Comparison of ENCODE assay signal across 12 mouse cellular contexts in the genomic region with DNA sequence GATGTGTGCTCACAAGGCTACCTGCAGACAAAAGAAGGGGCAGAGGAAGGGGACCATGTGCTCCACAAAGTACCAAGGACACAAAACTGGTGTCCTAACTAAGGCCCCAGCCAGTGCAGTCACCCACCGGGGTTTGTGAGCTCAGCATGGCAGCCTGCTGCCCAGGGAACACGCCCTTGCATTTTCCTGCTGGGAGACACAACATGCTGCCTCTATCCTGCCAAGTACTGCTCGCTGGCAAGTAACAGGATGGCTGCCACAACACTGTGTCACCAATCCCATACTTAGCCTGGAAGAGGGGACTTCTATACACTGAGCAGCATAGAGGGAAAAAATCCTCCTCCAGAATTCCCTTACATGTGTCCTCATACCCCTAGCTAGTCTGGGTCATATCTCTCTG.
DNase-seq lines count a peak whose midpoint lies in the region; ATAC-seq and TF ChIP-seq lines count a peak whose summit lies in the region.
"Had no signal": no experiment of that assay in that cellular context is flagged by ENCODE, and none has a peak within 500 bp of the region (broad histone marks: within the 10 kb centered on the region; RNA-seq: fewer than 3 reads in every experiment).

No protein-coding gene starts in this region.

- H3K9me3 ChIP-seq in heart, embryonic 15.5 days (replicated peaks): no peaks in the 10 kb centered on the region
- H3K9me3 ChIP-seq in limb, embryonic 10.5 days (replicated peaks): no peaks in the 10 kb centered on the region
- no peaks in the 10 kb centered on the region for H3K9me3 ChIP-seq in kidney, embryonic 14.5 days (ENCODE audit: control insufficient read depth, low read length)

- intact Hi-C loops in gastrocnemius, adult 2 months (cut with DNase I): loop anchor here (5.0 kb wide), 1 partner anchor 73 kb away; no protein-coding TSS in a partner anchor

- 74% methylated on average over 3 of the region's 3 CpGs for WGBS in heart, embryonic 15.5 days
- 86% methylated on average over 3 of the region's 3 CpGs for WGBS in limb, embryonic 10.5 days
- WGBS in kidney, embryonic 14.5 days: 84% methylated on average over 3 of the region's 3 CpGs

- no peak overlapping the region for H3K9ac ChIP-seq in heart, embryonic 15.5 days
- no peak overlapping the region for H3K9ac ChIP-seq in kidney, embryonic 14.5 days (ENCODE audit: low read depth, low read length)
- H3K9ac ChIP-seq: liver, embryonic 14.5 days had no signal

- no peaks in the 10 kb centered on the region for H3K36me3 ChIP-seq in heart, embryonic 15.5 days
- peaks cover 15% of the 10 kb centered on the region for H3K36me3 ChIP-seq in limb, embryonic 10.5 days
- peaks cover 4% of the 10 kb centered on the region; the same call in 1 of the 2 replicates for H3K36me3 ChIP-seq in kidney, embryonic 14.5 days (ENCODE audit: control insufficient read depth, insufficient read depth, low read length)

- peak; percentile 65 for DNase-seq in gastrocnemius, adult 2 months
- DNase-seq in gastrocnemius, postnatal 10 days: no peak
- peak; percentile 16 for DNase-seq in right cerebral cortex, postnatal 25 days
- DNase-seq in right cerebral cortex, postnatal 14 days: no peak
- DNase-seq in telencephalon, adult 2 months (ENCODE audit: low read depth, low spot score): peak; percentile 59
- no peak for DNase-seq in limb, embryonic 10.5 days (ENCODE audit: low spot score)
- DNase-seq: adrenal gland, postnatal 25 days had no signal

- H3K4me2 ChIP-seq in heart, embryonic 15.5 days: no peak overlapping the region
- no peak overlapping the region for H3K4me2 ChIP-seq in kidney, embryonic 14.5 days (replicated peaks; ENCODE audit: low read depth, low read length)

- H3K4me3 ChIP-seq in gastrocnemius, adult 2 months: no peak overlapping the region
- no peak overlapping the region for H3K4me3 ChIP-seq in heart, embryonic 15.5 days
- no peak overlapping the region for H3K4me3 ChIP-seq in limb, embryonic 10.5 days
- H3K4me3 ChIP-seq in kidney, embryonic 14.5 days (ENCODE audit: low read length): no peak overlapping the region

- peaks cover 37% of the 10 kb centered on the region for H3K4me1 ChIP-seq in heart, embryonic 15.5 days (replicated peaks)
- H3K4me1 ChIP-seq in limb, embryonic 10.5 days: peaks cover 21% of the 10 kb centered on the region
- 0 out of 2 replicates have a peak, but pooled peaks cover 10% of the 10 kb centered on the region for H3K4me1 ChIP-seq in kidney, embryonic 14.5 days (ENCODE audit: control insufficient read depth, insufficient read depth, low read length)

- no peak for TF ChIP-seq CTCF in gastrocnemius, adult 2 months (IDR thresholded peaks at IDR 0.05)

- ATAC-seq in heart, embryonic 15.5 days (replicated peaks; ENCODE audit: insufficient number of reproducible peaks, insufficient read depth, low FRiP score, low read depth): no peak; the same call in 1 of the 2 replicates
- no peak for ATAC-seq in kidney, embryonic 14.5 days (ENCODE audit: low FRiP score, low TSS enrichment)
- ATAC-seq: CD4-positive, CD25-positive, alpha-beta regulatory T cell, adult 4 months had no signal

- H3K27ac ChIP-seq in gastrocnemius, adult 2 months: peak overlapping the region; percentile 65
- peak overlapping the region; percentile 43; the same call in 1 of the 2 replicates for H3K27ac ChIP-seq in heart, embryonic 15.5 days
- H3K27ac ChIP-seq in limb, embryonic 10.5 days: no peak overlapping the region
- H3K27ac ChIP-seq in kidney, embryonic 14.5 days (ENCODE audit: low read depth, low read length): no peak overlapping the region
- H3K27ac ChIP-seq: liver, embryonic 14.5 days; macrophage had no signal

- no peaks in the 10 kb centered on the region for H3K27me3 ChIP-seq in heart, embryonic 15.5 days
- H3K27me3 ChIP-seq in limb, embryonic 10.5 days (ENCODE audit: low read depth, poor library complexity, severe bottlenecking): no peaks in the 10 kb centered on the region
- H3K27me3 ChIP-seq in kidney, embryonic 14.5 days (ENCODE audit: control insufficient read depth, insufficient read depth, low read length): no peaks in the 10 kb centered on the region

Comparison
In these comparisons a context has a peak if more than half of its experiments do, and no peak if none do; other contexts are left out.
1. DNase-seq: peak in gastrocnemius, adult 2 months (single experiment), right cerebral cortex, postnatal 25 days (single experiment) and telencephalon, adult 2 months (single experiment); none in gastrocnemius, postnatal 10 days (single experiment), right cerebral cortex, postnatal 14 days (single experiment) and limb, embryonic 10.5 days (single experiment).
2. H3K27ac ChIP-seq: peak in gastrocnemius, adult 2 months (single experiment) and heart, embryonic 15.5 days (single experiment); none in limb, embryonic 10.5 days (single experiment) and kidney, embryonic 14.5 days (single experiment).